Mouse (Mus musculus) 3134 (cell line): ENCODE data around the gene Defb18.
"Not testable (repeated sequence)": the region's sequence is repeated elsewhere in the genome, so short reads cannot be mapped to it uniquely, and the experiment has no call there.

Experiments used
- DNase-seq: peaks from one replicate; pipeline ENCODE4 v3.0.0-alpha.2; 2011; ENCODE audit warnings: low spot score; ENCODE audit not compliant: insufficient read length; ENCODE audit errors: extremely low read depth

Gene Defb18

DNA sequence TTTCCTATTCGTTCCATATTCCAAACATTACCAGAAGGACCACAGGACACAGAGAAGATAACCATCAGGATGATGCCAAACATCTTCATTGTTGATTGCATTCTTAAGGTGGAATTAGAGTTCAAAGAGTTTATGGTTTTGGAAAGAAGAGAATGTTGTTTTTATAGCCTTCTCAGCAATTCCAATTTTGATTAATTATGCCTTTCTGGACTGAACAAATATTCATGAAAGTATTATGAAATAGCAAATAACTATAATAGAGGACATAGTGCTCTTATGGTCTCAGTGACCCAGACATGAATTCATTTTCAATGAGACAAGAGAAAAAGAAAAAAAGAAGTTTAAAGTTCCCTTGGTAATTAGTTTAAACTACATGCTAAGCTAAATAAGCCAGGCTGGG, at the start of gene Defb18:
Gene Defb18, minus strand, starts transcription at position 101 of the 400 bp plus-strand sequence.
- DNase-seq, result no peak

DNA sequence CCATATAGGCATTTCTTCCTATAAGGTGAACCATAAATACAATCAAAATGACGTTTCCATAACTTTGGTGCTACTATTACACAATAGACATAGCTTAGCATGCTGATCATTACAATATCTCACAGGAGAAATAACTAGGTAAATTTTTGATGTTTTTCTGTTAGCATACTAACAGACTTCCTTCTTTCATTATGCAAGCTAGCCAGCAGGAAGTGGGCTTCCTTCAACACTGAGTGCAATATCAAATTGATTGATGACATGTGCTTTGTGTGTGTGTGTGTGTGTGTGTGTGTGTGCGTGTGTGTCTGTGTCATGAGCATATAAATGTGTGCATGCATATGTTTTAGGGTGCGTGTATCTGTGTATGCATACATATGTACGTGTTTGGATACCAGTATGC, 33.9 kb upstream of the Defb18 start:
- DNase-seq, result no peak

DNA sequence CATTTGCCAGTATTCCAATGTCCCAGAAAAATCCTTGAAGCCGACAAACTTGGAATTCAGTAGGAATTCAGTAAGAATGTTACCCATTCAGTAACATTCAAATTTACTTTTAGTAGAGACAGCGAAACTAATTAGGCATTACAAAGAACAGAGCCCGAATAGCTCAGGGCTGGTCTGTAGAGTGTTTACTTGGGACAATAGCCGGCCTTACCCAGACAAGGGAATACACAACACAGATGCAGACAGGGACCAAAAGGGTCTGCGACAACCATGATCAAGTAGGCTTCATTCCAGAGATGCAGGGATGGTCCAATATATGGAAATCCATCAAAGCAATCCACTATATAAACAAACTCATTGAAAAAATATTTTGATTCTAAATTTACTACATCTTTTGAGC, 31.6 kb upstream of the Defb18 start:
- DNase-seq, result no peak

DNA sequence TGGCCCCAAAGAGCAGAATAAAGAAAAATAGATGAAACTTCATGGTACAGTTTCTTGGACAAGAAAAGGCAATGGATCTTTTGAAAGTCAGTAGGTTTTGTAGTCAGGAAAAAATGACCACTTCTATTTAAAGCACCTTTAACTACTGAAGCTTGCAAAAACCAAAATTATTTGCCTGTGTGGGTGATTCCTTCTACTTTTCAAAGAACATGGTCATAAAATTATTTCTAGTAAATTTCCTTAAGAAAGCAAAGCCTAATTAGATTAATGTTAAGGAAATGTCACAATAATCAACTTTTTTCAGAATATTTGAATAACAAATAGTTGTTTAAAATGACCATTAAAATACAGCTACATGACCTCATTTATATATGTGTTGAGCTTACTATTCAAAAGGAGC, 27.8 kb upstream of the Defb18 start, which contains the start of gene Defb41:
Gene Defb41, minus strand, starts transcription at position 101 of the 400 bp plus-strand sequence.
- DNase-seq, result no peak

DNA sequence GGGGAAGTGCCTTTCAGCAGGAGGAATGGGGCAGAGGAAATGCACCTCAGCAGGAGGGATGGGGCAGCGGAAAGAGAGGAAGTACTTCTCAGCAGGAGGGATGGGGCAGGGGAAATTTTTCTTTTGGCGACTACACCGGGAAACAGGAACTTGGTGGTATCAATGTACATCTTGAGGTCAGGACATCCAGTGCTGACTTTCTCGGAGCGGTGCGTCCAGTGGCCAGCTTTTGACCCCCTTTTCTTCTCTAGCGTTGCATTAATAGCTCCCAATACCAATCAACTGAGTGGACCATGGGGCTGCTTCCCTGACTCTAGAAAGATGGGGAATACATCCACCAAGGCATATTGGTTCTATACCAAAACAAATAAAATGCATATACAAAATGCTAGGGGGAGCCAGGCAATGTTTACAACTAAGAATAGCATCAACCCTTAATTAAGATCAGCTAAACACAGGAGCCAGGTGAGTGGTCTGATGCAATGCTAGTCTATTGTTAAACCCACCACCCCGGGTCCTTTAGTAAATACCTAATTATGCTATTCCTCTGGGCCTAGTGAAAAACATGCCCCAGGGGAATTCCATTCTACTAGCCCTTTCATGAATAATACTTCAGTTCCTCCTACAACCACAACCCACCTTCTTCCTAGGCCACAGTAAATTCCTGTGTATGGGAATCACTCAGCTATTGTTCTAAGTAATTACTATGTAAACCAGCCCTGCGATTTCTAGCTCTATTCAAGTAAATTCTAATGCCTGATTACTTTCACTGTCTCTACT, 8.7 kb upstream of the Defb18 start:
- DNase-seq, result not testable (repeated sequence)

DNA sequence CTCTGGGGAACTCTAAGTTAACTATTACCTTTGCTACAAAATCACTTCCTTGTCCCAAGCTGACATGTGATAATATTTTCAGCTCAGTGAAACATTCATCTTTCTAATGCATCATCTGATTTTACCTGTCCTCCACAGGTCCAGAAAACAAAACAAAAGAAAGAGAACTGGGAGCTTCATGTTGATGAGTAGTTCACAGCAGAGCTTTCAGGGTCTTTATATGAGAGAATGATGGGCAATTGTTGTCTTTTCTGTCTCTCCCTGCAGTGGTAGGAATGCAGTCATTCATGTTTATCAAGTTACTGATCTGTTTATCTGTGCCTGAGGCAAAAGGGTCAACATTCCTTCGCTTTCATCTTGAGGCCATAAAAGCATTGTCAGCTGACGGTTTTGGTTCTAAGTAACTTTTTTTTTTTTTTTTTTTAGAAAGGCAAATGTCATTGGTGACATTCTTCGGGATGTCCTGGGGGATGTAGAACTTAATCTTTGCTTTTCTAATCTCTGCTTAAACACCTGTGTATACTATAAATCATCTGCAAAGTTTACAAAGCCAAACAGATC, 13.8 kb downstream of the Defb18 start:
- DNase-seq, result no peak

DNA sequence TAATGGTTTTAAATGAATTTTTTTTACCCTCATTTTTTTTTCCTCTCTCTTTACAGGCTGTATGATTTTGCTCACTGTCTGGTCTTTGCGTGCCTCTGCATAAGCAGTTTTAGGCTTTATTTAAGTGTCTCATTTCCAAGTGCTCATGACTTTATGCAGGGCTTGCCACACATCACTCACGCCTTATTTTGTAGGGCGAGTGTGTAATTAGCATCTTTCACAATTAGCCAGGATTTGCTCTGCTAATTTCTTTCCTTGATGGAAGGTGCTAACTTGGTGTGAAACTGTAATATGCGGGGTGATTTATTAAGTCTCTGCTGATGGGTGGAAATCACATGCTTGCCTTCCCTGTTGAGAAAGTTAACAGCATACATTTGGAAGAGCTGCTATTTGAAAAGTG, 45.5 kb downstream of the Defb18 start:
- DNase-seq, result no peak

DNA sequence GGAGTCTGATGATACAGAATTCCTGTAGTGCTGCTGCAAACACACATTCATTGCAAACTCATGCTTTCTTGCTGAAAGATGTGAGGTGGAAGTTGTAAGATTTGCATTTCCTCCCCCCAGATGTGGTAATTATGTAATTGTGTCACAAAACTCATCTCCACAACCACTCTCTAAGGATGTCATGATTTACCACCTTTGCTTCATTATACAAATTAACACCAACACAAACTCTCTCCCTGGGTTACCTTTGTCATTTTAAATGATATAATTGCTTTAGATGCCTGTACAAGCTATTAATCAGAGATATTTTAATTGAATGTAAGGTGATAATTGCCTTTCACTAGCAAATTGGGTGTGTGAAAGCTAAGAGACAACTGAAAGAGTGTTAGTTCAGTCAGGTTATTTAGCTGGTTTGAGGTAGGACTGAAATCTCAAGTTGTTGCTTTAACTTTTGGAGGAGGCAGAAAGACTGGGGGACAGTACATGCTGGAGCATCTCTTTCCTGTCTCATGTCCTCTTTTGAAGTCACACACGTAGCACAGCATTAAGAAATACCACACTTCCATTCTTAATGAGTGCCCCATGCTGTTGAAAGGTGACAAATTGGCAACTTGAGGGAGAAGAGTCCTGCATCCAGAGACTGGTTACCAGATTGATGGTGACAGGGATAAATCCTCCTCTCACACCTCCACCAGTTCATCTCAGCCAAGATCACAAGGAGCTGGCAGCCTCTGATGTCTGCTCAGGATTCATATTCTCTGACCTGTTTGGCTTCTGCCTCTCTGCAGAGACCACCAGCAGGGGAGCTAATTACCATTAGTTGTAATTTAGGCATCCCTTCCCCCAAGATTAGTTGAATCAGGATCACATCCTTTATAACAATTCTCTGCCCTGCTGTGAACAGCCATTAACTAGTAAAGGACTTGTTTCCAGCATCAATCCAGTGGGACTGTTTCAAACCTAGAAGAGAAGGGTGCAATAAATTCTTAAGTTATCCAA, 46.2 kb downstream of the Defb18 start:
- DNase-seq, result no peak
